Mouse (Mus musculus) layer of hippocampus, postnatal 36 days (tissue): ENCODE measurements at regions not wholly inside any gene's neighbourhood (a gene's known extent, or its start where the extent isn't known, plus 50 kb on each side); places are given as distances from the start of the nearest gene placed in this dataset.
"Not testable (repeated sequence)": the region's sequence is repeated elsewhere in the genome, so short reads cannot be mapped to it uniquely, and the experiment has no call there.

Experiments used
- DNase-seq, 2 experiments: peaks; one replicate each; pipeline ENCODE4 v3.0.0; 2022

DNA sequence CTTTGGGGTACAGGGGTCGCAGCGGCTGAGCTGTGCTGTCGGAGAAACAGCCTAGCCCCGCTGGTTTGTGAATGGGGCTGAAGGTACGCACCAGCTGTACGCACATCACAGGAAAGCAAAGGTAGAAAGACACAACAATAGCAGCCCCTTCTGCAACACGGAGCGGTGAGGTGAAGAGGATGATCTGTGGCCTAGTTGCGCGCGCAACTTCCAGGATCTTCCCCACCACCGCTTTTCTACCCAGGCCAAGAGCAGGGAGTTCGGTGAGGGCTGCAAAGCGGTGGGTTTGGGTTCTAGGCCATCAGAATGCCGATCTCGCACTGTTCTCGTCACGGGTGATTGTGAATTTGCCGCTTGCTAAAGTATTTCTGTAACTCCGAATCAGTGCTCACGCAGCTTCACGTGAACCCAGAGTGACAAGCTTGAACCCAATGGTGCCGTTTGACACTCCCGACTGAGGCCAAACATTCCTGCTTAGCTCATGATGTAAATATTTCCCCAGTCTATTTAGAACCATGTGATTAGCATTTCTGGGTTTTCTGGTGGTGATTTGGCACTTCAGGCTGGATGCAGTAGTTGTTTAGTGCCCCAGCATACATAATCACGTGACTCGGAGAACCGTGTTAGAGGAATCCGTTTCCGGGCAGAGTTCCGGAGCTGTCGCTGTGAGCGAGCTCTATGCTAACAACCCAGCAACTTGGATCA, 54.7 kb downstream of the Cryaa start:
- no peak for DNase-seq

DNA sequence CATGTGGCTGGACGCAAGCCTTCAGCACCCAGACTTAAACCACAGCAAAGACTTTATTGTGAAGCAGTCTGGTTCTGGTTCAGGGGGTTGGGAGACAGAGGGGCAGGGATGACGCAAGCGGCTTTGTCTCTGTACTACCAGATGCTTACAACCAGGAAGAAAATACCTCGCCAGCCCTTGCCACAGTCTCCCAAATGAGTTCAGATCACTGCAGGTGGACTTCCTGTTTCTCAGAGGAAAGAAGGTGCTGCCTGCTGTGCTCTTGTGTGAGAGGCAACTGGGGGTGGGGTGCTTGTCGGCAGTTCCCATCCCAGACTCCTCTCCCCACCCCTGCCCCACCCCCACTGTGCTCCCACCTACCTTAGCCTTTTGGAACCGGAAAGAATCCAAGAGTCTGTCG, 56.9 kb downstream of the Cryaa start:
- DNase-seq: no peak

DNA sequence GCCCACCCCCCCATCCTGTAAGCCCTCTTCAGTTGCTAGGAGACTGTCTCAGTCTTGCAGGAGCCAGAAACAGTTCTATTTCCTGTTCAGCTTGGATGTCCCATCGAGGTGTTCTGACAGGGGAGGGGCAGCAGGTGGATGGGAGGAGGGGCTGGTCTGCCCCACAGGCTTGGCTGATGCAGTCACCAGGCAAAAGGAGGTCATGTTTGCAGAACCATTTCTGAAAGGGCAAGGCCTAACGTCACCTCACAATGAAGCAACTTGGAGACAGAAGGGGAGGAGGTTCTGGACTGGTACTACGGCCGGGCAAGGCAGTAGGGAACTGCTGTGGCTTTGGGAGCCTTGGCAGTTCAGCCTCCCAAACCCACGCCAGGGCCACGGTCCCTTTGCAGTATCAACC, 59.1 kb downstream of the Cryaa start:
- DNase-seq: no peak

DNA sequence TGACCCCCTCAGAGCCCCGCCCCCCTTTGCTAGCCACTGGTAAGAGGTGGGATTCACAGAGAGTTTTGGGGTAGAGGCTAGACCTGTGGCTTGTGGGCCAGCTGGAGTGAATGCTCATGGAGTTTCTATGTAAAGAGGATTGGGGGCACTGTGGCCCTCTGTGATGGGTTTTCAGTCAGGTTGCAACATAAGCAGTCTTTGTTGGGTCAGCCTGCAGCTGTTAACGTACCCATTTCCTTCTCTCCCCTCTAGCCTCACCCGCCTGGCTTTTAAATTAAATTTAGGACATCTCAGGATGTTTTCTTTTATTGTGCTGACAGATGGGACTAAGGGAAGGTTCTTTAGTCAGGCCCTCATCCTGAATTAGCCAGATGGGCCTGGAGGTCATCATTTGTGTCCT, 60.6 kb downstream of the Cryaa start:
- no peak for DNase-seq

GRCm38 (mm10) chr17:31739586-31739985, 62.0 kb downstream of the Cryaa start:
- DNase-seq: no peak

DNA sequence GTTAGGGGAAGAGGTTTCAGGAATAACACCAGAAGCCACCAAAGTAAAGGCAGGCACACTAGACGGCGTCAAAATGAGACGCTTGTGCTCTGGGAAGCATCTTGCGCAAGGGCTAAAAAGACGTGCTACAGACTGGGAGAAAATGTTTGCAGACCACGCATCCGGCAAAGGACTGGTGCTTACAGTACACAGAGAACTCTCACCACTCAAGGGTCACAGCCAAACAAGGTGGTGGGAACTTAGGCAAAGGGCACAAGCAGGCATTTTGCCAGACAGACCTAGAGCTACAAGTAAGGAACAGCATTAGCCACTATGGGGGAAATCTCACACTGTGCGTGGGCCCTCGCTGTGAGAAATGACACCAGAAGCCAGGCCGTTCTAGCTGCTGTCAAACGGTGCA, 62.5 kb downstream of the Cryaa start:
- no peak for DNase-seq

DNA sequence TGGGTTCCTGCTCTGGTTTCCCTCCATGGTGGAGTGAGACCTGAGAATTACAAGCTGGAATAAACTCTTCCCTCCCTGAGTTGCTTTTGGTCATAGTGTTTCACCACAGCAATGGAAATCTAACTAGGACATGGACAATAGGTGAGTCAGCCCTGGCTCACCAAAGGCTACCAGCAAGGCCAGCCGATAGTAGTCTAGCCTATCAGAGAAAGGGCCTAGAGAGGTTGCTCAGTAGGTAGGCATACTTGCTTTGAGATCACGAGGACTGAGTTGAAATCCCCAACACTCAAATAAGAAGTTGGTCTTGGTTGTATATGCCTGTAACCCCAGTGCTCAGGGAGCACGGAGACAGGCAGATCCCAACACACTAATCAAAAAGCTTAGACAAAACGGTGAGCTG, 66.0 kb downstream of the Cryaa start:
- no peak for DNase-seq

DNA sequence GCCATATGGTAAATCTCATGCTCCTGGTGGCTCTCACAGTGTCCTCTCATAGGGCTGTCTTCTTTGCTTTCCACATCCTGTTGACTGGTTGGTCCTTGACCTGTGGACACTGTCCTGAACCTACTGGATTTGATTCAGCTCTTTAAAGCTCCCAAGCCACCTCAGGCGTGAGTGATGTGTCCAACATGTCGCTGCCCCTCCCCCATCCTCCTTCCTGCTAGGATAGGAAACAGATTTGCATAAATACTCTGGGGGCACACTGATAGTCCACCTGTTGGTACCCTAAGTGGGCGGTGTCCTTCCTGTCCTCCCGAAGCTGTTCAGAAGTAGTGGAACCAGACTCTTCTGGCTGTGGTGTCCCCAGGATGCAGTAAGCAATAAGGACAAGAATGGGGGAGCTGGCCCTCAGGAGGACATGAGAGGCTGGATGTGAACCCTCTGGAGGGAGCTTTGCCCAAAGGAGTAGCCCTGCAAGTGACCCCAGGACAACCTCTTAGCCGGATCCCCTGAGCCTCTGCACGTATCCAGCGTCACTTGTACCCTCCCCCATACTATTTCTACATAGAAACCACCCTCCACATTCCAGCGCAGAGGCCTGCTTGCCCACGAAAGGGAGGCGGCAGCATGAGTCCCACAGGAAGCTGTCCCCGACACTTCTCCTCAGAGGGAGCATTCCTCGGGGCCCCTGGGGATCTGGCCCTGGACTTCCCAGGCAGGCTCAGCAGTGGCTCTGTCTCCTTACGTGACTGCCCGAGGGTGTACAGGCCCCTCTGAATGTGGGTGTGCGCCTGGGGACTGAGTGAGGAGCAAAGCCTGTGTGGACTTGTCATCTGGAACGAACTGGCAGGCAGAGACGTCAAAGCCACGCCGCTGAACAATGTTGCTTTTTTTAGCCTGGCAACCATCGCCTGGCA, 68.8 kb downstream of the Cryaa start:
- DNase-seq: no peak

DNA sequence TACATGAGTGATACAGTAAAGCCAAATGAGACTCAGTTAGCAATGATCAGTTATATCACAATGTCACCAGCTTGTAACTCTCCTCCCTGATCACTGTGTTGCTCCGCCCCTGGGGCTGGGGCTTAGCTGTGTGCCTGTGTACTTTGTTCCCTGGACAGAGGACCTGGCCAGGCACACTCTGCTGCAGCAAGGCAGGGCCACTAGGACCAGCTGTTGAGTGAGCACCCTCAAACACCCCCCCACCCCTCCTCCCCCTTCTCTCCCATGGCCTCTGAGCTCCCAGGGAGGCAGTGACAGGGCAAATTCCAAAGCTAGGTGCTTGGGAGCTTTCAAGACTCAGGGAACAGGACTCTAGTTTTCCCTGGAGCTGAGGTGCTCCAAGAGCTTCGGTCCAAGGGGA, 70.0 kb downstream of the Cryaa start:
- no peak for DNase-seq

GRCm38 (mm10) chr17:31748158-31748557, 70.6 kb downstream of the Cryaa start:
- DNase-seq: no peak

DNA sequence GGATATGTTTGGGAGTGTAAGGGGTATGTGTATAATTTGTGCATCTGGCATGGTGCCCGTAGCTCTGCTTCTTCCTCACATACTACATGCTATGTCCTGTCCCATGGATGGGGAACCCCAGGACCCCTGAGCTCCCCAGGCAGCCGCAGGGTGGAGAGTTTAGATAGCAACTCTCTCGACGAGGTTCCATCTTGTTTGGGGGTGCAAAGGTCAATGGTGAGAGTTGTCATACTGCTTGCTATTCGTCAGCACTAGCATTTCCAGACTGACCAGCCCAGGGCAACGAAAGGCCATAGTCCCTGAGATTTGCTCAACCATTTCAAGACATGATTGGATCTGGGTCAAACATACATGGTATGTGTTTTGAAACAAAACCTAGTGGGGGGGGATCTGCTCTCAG, 71.4 kb downstream of the Cryaa start:
- DNase-seq: no peak

DNA sequence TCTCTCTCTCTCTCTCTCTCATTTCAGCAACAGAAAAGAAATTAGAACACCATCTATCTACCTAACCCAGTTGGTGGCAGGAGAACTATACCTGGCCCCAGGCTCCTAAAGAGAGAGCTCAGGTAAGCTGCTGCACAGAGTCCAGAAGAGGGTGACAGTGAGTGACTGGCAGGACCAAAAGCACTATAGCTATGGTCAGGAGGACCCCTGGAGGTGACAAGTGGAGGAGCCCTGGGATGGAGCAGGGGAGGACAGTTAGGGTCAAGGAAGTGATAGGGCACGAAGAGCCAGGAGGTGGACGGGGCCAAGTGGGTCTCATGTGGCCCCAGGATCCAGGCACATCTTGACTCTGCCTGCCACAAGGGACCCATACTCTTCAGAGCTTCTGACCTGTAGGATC, 73.7 kb downstream of the Cryaa start:
- DNase-seq: no peak

GRCm38 (mm10) chr17:31753113-31753858, 75.7 kb downstream of the Cryaa start:
- no peak for DNase-seq

GRCm38 (mm10) chr17:31753859-31754229, 76.2 kb downstream of the Cryaa start:
- DNase-seq: no peak

DNA sequence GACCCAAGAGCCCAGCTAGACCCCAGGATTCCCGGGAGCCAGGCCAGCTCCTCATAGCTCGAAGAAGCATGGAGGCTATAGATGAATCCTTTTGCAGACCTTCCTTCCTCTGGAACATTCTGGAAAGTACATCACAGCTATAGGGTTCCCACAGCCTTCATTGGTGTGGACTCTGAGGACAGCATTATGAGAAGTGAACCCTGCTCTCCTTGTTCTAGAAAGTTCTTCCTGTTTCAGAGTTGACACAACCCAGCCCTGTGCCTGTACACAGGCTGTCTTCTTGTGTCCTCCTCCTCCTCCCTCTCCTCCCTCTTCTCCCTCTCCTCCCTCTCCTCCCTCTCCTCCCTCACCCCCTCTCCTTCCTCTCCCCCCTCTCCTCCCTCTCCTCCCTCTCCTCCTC, 82.9 kb downstream of the Cryaa start:
- DNase-seq: no peak

DNA sequence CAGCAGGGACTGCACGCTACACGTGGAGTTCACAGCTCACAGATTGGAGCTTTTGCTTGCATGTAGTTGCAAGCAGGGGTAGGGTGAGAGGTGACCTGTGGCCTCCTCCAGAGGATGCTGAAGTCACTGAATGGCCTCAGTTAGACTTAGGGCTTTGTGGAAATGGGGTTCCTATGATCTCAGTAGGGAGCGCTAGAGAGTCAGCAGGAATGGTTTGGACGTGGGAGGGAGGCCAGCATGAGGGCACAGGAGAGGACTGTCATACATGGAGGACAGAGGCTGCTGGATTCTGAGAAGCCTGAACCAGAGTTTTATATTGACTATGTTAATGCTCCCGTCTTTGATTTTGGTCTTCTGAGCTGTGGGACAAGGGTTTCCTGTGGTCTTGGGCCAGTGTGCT, 85.5 kb downstream of the Cryaa start:
- DNase-seq: no peak

DNA sequence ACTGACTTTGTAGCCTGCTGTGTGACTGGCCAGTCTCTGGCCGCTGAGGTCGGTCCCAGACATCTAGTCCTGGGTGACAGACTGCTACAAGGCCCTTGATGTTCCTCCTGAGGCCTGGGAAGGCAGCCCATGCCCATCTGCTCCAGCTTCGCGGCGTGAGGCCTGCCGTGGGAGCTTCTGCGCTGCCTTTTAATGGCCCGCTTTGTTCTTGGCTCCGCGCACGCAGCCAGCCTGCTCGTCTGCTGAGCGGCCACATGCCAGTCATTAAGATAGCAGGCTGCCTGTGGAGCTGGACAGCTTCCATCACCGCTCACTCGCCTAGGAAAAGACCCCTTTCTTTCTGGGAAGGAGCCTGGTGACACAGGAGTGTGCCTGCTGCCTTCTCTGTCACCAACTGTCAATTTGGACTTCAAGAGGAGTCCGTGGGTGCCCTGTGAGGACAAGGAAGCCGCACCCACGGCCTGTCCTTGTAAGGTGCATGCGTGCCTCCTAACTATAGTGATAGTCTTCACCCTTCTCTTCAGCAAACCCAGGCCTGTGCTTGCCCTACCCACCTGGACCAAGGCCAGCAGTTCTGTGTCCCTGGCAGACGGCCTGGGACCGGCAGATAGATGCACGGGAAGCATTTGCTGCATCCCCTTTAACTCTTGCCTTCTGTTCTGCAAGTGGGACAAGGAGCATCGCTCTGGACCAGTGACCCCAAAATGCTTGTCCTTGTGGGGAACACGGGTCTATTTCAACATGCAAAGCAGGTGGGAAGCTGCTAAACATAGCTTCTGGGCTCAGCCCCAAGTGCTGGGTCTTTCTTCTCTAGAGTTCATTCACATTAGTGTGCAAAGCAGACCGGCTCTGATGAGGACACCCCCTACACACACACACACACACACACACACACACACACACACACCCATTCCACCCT, 88.6 kb downstream of the Sik1 start:
- peak; percentile 77 to 87 for DNase-seq

- no peak for DNase-seq
Measured at GRCm38 (mm10) chr17:31772201-31772820, 83.3 kb downstream of the Sik1 start.

- not testable (repeated sequence) for DNase-seq
Measured at GRCm38 (mm10) chr17:31773882-31774281, 81.7 kb downstream of the Sik1 start.

- DNase-seq: no peak
Measured at GRCm38 (mm10) chr17:31775037-31775436, 80.6 kb downstream of the Sik1 start.

- DNase-seq: no peak
Measured at GRCm38 (mm10) chr17:31775966-31776365, 79.6 kb downstream of the Sik1 start.
